Mouse (Mus musculus): ENCODE measurements around the gene Tnpo2. TPM values are rescaled to one million over a fixed set of nuclear protein-coding genes. Genes with fewer than 3 reads are reported as not detected.
"Not testable (repeated sequence)": the region's sequence is repeated elsewhere in the genome, so short reads cannot be mapped to it uniquely, and the experiment has no call there.

Tnpo2 gene
- polyA plus RNA-seq, 1 experiment from 2014 or later, result 17.7 TPM

GRCm38 (mm10) chr8:85080532-85081215 lies 44.0 kb downstream of the Tnpo2 start, which contains the start of gene Wdr83os:
Gene Wdr83os, plus strand, starts transcription at chr8:85080740.
- H3K27me3 ChIP-seq (replicated peaks; ENCODE audit: control insufficient read depth, insufficient read depth, low read length), result no peaks in the 10 kb centered on the region
- peaks cover 39% of the 10 kb centered on the region for H3K4me1 ChIP-seq (replicated peaks; ENCODE audit: control insufficient read depth, insufficient read depth, low read length)
- peak within 1 kb of the TSS; percentile 64 for H3K27ac ChIP-seq (ENCODE audit: low read depth, low read length)
- under 1% methylated on average over 30 of the region's 30 CpGs for WGBS
- no peaks in the 10 kb centered on the region for H3K9me3 ChIP-seq (ENCODE audit: control insufficient read depth, low read length)
- DNase-seq (ENCODE audit: low spot score) (peak; percentile 81), ATAC-seq (replicated peaks; ENCODE audit: low FRiP score) (peak; percentile 8; the same call in 1 of the 2 replicates)
- H3K36me3 ChIP-seq (ENCODE audit: control insufficient read depth, insufficient read depth, low read length), result peaks cover 10% of the 10 kb centered on the region
- H3K4me2 ChIP-seq, result peak within 1 kb of the TSS; percentile 76
- peak within 1 kb of the TSS; percentile 90 for H3K9ac ChIP-seq (ENCODE audit: low read depth, low read length)
- H3K4me3 ChIP-seq (ENCODE audit: low read depth, low read length), result peak within 1 kb of the TSS; percentile 87

GRCm38 (mm10) chr8:85081216-85081555 lies 44.5 kb downstream of the Tnpo2 start, which contains the start of gene Wdr83:
Gene Wdr83, minus strand, starts transcription at chr8:85081306.
- peak; percentile 81 for ATAC-seq (replicated peaks; ENCODE audit: low FRiP score)

GRCm38 (mm10) chr8:85082169-85082568 lies 45.5 kb downstream of the Tnpo2 start:
- peaks cover 28% of the 10 kb centered on the region for H3K4me1 ChIP-seq (replicated peaks; ENCODE audit: control insufficient read depth, insufficient read depth, low read length)
- not testable (repeated sequence) for H3K4me3 ChIP-seq (ENCODE audit: low read depth, low read length); H3K9me3 ChIP-seq (ENCODE audit: control insufficient read depth, low read length); ATAC-seq (replicated peaks; ENCODE audit: low FRiP score); H3K36me3 ChIP-seq (ENCODE audit: control insufficient read depth, insufficient read depth, low read length); H3K27me3 ChIP-seq (replicated peaks; ENCODE audit: control insufficient read depth, insufficient read depth, low read length); H3K9ac ChIP-seq (ENCODE audit: low read depth, low read length); DNase-seq (ENCODE audit: low spot score); H3K27ac ChIP-seq (ENCODE audit: low read depth, low read length)
- WGBS, result 48% methylated on average over 4 of the region's 4 CpGs
- H3K4me2 ChIP-seq, result peak overlapping the region; percentile 92

More at GRCm38 (mm10) chr8:85081216-85081555, 44.5 kb downstream of the Tnpo2 start, which contains the start of gene Wdr83:
- Histone ChIP-seq H3K36me3 (ENCODE audit: control insufficient read depth, insufficient read depth, low read length) (peaks cover 7% of the 10 kb centered on the region; the same call in 1 of the 2 replicates), H3K9me3 (ENCODE audit: control insufficient read depth, low read length) (no peaks in the 10 kb centered on the region), H3K4me2 (peak within 1 kb of the TSS; percentile 92), H3K9ac (ENCODE audit: low read depth, low read length) (peak within 1 kb of the TSS; percentile 90), H3K27me3 (replicated peaks; ENCODE audit: control insufficient read depth, insufficient read depth, low read length) (no peaks in the 10 kb centered on the region), H3K4me1 (replicated peaks; ENCODE audit: control insufficient read depth, insufficient read depth, low read length) (peaks cover 34% of the 10 kb centered on the region), H3K4me3 (ENCODE audit: low read depth, low read length) (peak within 1 kb of the TSS; percentile 87), H3K27ac (ENCODE audit: low read depth, low read length) (peak within 1 kb of the TSS; percentile 64)
- 1% methylated on average over 9 of the region's 9 CpGs for WGBS
- no peak for DNase-seq (ENCODE audit: low spot score)

- H3K36me3 ChIP-seq (ENCODE audit: control insufficient read depth, insufficient read depth, low read length), result peaks cover 5% of the 10 kb centered on the region; the same call in 1 of the 2 replicates
- peak within 1 kb of the TSS; percentile 54; the same call in 1 of the 2 replicates for H3K27ac ChIP-seq (ENCODE audit: low read depth, low read length)
- ATAC-seq (replicated peaks; ENCODE audit: low FRiP score) (peak; percentile 85), DNase-seq (ENCODE audit: low spot score) (peak; percentile 79)
- H3K4me3 ChIP-seq (ENCODE audit: low read depth, low read length), result peak within 1 kb of the TSS; percentile 75
- no peaks in the 10 kb centered on the region for H3K27me3 ChIP-seq (replicated peaks; ENCODE audit: control insufficient read depth, insufficient read depth, low read length)
- WGBS, result under 1% methylated on average over 30 of the region's 30 CpGs
- peak within 1 kb of the TSS; percentile 76 for H3K9ac ChIP-seq (ENCODE audit: low read depth, low read length)
- peaks cover 28% of the 10 kb centered on the region for H3K4me1 ChIP-seq (replicated peaks; ENCODE audit: control insufficient read depth, insufficient read depth, low read length)
- peak within 1 kb of the TSS; percentile 92 for H3K4me2 ChIP-seq
- no peaks in the 10 kb centered on the region for H3K9me3 ChIP-seq (ENCODE audit: control insufficient read depth, low read length)
Observed at GRCm38 (mm10) chr8:85083108-85083813, 46.5 kb downstream of the Tnpo2 start, which contains the start of gene Man2b1. Gene Man2b1, plus strand, starts transcription at chr8:85083270.

GRCm38 (mm10) chr8:85084633-85085032 lies 47.9 kb downstream of the Tnpo2 start:
- H3K27me3 ChIP-seq (replicated peaks; ENCODE audit: control insufficient read depth, insufficient read depth, low read length), result no peaks in the 10 kb centered on the region
- no peak overlapping the region for H3K9ac ChIP-seq (ENCODE audit: low read depth, low read length)
- no peaks in the 10 kb centered on the region for H3K9me3 ChIP-seq (ENCODE audit: control insufficient read depth, low read length)
- 53% methylated on average over 8 of the region's 8 CpGs for WGBS
- peak overlapping the region; percentile 92 for H3K4me2 ChIP-seq
- ATAC-seq (replicated peaks; ENCODE audit: low FRiP score), result no peak
- no peak overlapping the region for H3K27ac ChIP-seq (ENCODE audit: low read depth, low read length)
- peaks cover 26% of the 10 kb centered on the region for H3K4me1 ChIP-seq (replicated peaks; ENCODE audit: control insufficient read depth, insufficient read depth, low read length)
- peak overlapping the region; percentile 75 for H3K4me3 ChIP-seq (ENCODE audit: low read depth, low read length)
- DNase-seq (ENCODE audit: low spot score), result no peak
- H3K36me3 ChIP-seq (ENCODE audit: control insufficient read depth, insufficient read depth, low read length), result peaks cover 6% of the 10 kb centered on the region; the same call in 1 of the 2 replicates

- ATAC-seq (replicated peaks; ENCODE audit: low FRiP score), result no peak
- Histone ChIP-seq H3K27ac (ENCODE audit: low read depth, low read length) (no peak overlapping the region), H3K9me3 (ENCODE audit: control insufficient read depth, low read length) (no peaks in the 10 kb centered on the region), H3K9ac (ENCODE audit: low read depth, low read length) (no peak overlapping the region), H3K4me1 (replicated peaks; ENCODE audit: control insufficient read depth, insufficient read depth, low read length) (peaks cover 26% of the 10 kb centered on the region), H3K4me2 (no peak overlapping the region), H3K27me3 (replicated peaks; ENCODE audit: control insufficient read depth, insufficient read depth, low read length) (no peaks in the 10 kb centered on the region), H3K36me3 (ENCODE audit: control insufficient read depth, insufficient read depth, low read length) (peaks cover 6% of the 10 kb centered on the region; the same call in 1 of the 2 replicates), H3K4me3 (ENCODE audit: low read depth, low read length) (no peak overlapping the region)
- DNase-seq (ENCODE audit: low spot score), result no peak
- 68% methylated on average over 3 of the region's 3 CpGs for WGBS
Observed at GRCm38 (mm10) chr8:85086238-85086637, 49.5 kb downstream of the Tnpo2 start.

GRCm38 (mm10) chr8:85088771-85089170 lies 52.1 kb downstream of the Tnpo2 start:
- Histone ChIP-seq H3K4me2 (no peak overlapping the region), H3K27ac (ENCODE audit: low read depth, low read length) (no peak overlapping the region), H3K4me3 (ENCODE audit: low read depth, low read length) (no peak overlapping the region), H3K9ac (ENCODE audit: low read depth, low read length) (no peak overlapping the region), H3K9me3 (ENCODE audit: control insufficient read depth, low read length) (no peaks in the 10 kb centered on the region), H3K27me3 (replicated peaks; ENCODE audit: control insufficient read depth, insufficient read depth, low read length) (no peaks in the 10 kb centered on the region), H3K4me1 (replicated peaks; ENCODE audit: control insufficient read depth, insufficient read depth, low read length) (peaks cover 7% of the 10 kb centered on the region), H3K36me3 (ENCODE audit: control insufficient read depth, insufficient read depth, low read length) (peaks cover 6% of the 10 kb centered on the region; the same call in 1 of the 2 replicates)
- ATAC-seq (replicated peaks; ENCODE audit: low FRiP score) (no peak), DNase-seq (ENCODE audit: low spot score) (no peak)
- WGBS, result 73% methylated on average over 2 of the region's 2 CpGs

- no peak overlapping the region for H3K27ac ChIP-seq (ENCODE audit: low read depth, low read length)
- ATAC-seq (replicated peaks; ENCODE audit: low FRiP score) (no peak), DNase-seq (ENCODE audit: low spot score) (no peak)
- no peaks in the 10 kb centered on the region for H3K4me1 ChIP-seq (replicated peaks; ENCODE audit: control insufficient read depth, insufficient read depth, low read length)
- no peak overlapping the region for H3K4me3 ChIP-seq (ENCODE audit: low read depth, low read length)
- H3K9me3 ChIP-seq (ENCODE audit: control insufficient read depth, low read length), result no peaks in the 10 kb centered on the region
- no peaks in the 10 kb centered on the region for H3K27me3 ChIP-seq (replicated peaks; ENCODE audit: control insufficient read depth, insufficient read depth, low read length)
- WGBS, result 94% methylated on average over 11 of the region's 11 CpGs
- no peak overlapping the region for H3K4me2 ChIP-seq
- no peak overlapping the region for H3K9ac ChIP-seq (ENCODE audit: low read depth, low read length)
- peaks cover 14% of the 10 kb centered on the region; the same call in 1 of the 2 replicates for H3K36me3 ChIP-seq (ENCODE audit: control insufficient read depth, insufficient read depth, low read length)
Observed at GRCm38 (mm10) chr8:85090856-85091255, 54.1 kb downstream of the Tnpo2 start.
